Mouse (Mus musculus): ENCODE results near the gene Gm49318.
A peak's percentile ranks its signal among the peaks of the same experiment; 100 is the strongest.

The Gm49318 gene

GRCm38 (mm10) chr9:22067195-22067594, 3.9 kb downstream of the Gm49318 start:
- no peak for DNase-seq

GRCm38 (mm10) chr9:22066433-22066832, 4.6 kb downstream of the Gm49318 start:
- DNase-seq = peak; percentile 59

GRCm38 (mm10) chr9:22065642-22066041, 5.4 kb downstream of the Gm49318 start:
- no peak for DNase-seq

GRCm38 (mm10) chr9:22064341-22064740, 6.7 kb downstream of the Gm49318 start:
- DNase-seq = no peak

- DNase-seq = no peak
Observed at GRCm38 (mm10) chr9:22061339-22061738, 9.7 kb downstream of the Gm49318 start.

GRCm38 (mm10) chr9:22058011-22058424, 13.0 kb downstream of the Gm49318 start:
- DNase-seq = no peak

- DNase-seq = no peak
Observed at GRCm38 (mm10) chr9:22057031-22057517, 14.0 kb downstream of the Gm49318 start.

- no peak for DNase-seq
Observed at GRCm38 (mm10) chr9:22056303-22056910, 14.7 kb downstream of the Gm49318 start.

- DNase-seq = no peak
Observed at GRCm38 (mm10) chr9:22055713-22056112, 15.3 kb downstream of the Gm49318 start.

GRCm38 (mm10) chr9:22054411-22055076, 16.5 kb downstream of the Gm49318 start:
- peak; percentile 92 for DNase-seq

GRCm38 (mm10) chr9:22053657-22054056, 17.4 kb downstream of the Gm49318 start:
- DNase-seq = peak; percentile 63

- peak; percentile 85 for DNase-seq
Observed at GRCm38 (mm10) chr9:22051958-22052254, 19.2 kb downstream of the Gm49318 start, which contains the start of gene Elavl3. TSS of gene Elavl3 (minus strand) at chr9:22052023.

GRCm38 (mm10) chr9:22051161-22051957, 19.7 kb downstream of the Gm49318 start:
- DNase-seq = peak; percentile 52

- peak; percentile 87 for DNase-seq
Observed at GRCm38 (mm10) chr9:22050351-22050889, 20.6 kb downstream of the Gm49318 start.

GRCm38 (mm10) chr9:22049721-22050270, 21.3 kb downstream of the Gm49318 start:
- DNase-seq = peak; percentile 39

- no peak for DNase-seq
Observed at GRCm38 (mm10) chr9:22049315-22049714, 21.7 kb downstream of the Gm49318 start.

- DNase-seq = no peak
Observed at GRCm38 (mm10) chr9:22047329-22047728, 23.7 kb downstream of the Gm49318 start.

GRCm38 (mm10) chr9:22041832-22042231, 29.2 kb downstream of the Gm49318 start:
- no peak for DNase-seq

- no peak for DNase-seq
Observed at GRCm38 (mm10) chr9:22037826-22038225, 33.2 kb downstream of the Gm49318 start.

- peak; percentile 62 for DNase-seq
Observed at GRCm38 (mm10) chr9:22035300-22036044, 35.6 kb downstream of the Gm49318 start.

GRCm38 (mm10) chr9:22030386-22030785, 40.7 kb downstream of the Gm49318 start:
- DNase-seq = no peak

GRCm38 (mm10) chr9:22028467-22028866, 42.6 kb downstream of the Gm49318 start:
- peak; percentile 65 for DNase-seq

Measured in embryo, embryonic 11 days (tissue).